Mouse (Mus musculus): ENCODE measurements at regions not wholly inside any gene's neighbourhood (a gene's known extent, or its start where the extent isn't known, plus 50 kb on each side); places are given as distances from the start of the nearest gene placed in this dataset.

DNA sequence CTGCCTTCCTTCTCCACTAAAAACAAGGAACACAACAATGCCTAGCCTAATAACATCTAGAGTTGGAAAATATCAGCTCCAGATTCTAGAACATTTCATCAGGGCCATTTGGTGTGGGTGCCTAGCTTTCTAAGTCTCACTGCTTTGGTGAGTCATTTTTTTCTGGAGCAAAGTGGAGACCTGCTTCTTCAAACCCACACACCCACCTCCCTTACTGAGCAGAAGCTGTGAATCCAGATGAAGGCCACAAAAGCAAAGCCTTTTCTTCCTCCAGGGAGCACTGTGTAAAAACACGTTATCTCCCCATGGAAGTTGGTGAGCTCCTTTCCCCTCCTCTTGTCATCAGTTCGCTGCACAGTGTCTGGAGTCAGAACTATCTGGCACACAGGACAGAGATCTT, 294.1 kb downstream of the Mex3b start:
- DNase-seq (ENCODE audit: low read depth, low spot score), result no peak

- no peak for DNase-seq (ENCODE audit: low read depth, low spot score)
These were observed 295.7 kb downstream of the Mex3b start for GRCm38 (mm10) chr7:83162868-83163267.

- no peak for DNase-seq (ENCODE audit: low read depth, low spot score)
These were observed 312.3 kb downstream of the Mex3b start for GRCm38 (mm10) chr7:83179403-83179802.

DNA sequence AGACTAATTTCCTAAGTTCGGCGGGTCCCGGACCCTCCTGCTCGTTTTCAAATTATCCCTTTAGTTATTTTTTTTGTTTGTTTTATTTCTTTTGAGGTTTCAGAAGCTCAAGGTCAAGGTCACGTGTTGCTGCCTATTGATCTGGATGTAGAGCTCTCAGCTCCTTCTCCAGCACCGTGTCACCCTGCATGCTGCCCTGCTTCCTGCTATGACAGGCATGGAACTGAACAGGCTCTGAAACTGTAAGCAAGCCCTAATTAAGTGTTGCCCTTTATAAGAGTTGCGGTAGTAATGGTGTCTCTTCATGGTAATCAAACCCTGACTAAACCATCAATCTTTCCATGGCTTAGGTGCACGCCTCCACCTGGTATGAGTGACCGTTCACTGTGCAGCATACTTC, 319.2 kb downstream of the Mex3b start:
- no peak for DNase-seq (ENCODE audit: low read depth, low spot score)

DNA sequence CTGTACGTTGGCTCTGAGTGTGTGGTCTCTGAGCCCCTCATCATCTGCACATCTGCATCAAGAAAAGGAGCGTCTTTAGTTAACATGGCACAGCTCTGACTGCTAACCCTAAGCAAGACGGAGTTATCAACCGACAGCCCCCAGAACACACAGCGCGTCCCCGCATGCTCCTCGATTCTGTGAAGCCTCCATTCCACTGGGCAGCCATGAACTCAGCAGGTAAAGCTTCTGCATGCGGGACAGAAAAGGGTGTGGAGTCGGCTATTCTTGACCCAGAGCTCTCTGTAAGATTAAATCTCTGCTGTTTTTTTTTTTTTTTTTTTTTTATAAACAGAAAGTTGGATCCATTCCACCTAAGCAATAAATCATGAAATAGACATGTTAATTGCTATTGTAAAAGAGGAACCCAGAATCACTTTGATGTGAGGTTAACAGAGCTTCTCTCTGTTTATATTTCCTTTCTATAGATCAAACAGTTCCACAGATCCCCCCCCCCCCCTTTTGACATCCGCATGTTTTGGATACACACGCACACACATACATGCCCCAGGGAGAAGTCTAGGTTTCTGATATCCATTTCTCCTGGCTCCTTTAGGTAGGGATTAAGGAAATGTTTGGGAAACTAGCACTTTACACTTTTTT, 328.9 kb downstream of the Mex3b start:
- DNase-seq (ENCODE audit: low read depth, low spot score), result no peak

- no peak for DNase-seq (ENCODE audit: low read depth, low spot score)
These were observed 330.4 kb downstream of the Mex3b start for GRCm38 (mm10) chr7:83197490-83197889.

- DNase-seq (ENCODE audit: low read depth, low spot score), result no peak
These were observed 334.1 kb downstream of the Mex3b start for GRCm38 (mm10) chr7:83201126-83201686.

DNA sequence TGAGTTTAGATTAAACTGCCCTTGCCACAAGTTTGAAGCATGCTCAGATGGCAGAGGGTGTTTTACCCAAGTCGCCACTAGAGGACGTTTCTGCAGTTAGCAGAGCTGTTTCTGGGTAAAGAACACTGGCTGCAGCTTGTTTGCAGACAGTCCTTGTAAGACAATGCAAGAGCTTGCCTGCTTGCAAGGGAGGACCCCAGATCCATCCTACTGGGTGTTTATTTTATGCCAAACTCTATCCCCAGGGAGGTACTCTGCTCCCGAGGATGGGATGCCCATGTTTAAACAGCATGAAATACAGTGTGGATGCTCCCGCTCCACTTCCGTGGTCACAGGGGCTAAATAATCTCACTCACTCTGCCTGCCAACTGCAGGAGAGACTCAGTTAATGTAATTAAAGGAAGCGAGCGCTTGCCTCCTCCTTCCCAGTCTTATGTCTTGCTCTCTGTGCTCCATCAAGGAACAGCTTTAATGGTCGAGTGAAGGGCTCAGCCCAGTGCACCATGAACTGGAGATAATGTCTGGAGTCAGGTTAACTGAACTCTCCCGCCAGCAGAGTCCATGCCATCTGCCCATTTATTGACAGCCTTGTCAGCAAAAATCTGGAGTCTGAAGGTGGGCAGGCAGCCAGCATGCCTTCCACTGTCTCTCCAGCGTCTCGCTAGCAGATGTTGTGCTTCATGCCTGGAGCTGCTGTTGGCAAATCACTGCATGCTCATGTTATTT, 334.8 kb downstream of the Mex3b start:
- peak; percentile 65 for DNase-seq (ENCODE audit: low read depth, low spot score)

- no peak for DNase-seq (ENCODE audit: low read depth, low spot score)
These were observed 336.3 kb downstream of the Mex3b start for GRCm38 (mm10) chr7:83203311-83204012.

- peak; percentile 66 for DNase-seq (ENCODE audit: low read depth, low spot score)
These were observed 336.9 kb downstream of the Mex3b start for GRCm38 (mm10) chr7:83204013-83204365.

- no peak for DNase-seq (ENCODE audit: low read depth, low spot score)
These were observed 337.6 kb downstream of the Mex3b start for GRCm38 (mm10) chr7:83204701-83205100.

- DNase-seq (ENCODE audit: low read depth, low spot score), result no peak
These were observed 339.9 kb downstream of the Mex3b start for GRCm38 (mm10) chr7:83206999-83207398.

DNA sequence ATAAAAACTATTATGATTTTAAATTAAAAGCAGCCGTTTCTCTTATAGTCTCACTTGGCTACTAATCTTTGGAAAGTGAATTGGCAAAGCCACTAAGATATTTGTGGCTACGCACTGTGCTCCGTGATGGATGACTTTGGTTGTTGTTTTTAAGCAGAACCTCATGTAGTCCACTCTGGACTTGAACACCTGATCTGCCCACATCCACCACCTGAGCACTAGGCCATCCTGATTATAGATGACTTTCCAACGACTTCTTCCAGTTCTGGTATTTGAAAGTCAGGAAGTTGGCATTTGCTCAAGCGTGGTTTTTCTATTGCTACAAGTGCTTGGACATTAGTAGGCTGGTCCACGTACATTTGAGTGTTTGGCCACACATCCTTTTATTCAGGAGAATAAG, 344.5 kb downstream of the Mex3b start:
- DNase-seq (ENCODE audit: low read depth, low spot score), result no peak

- DNase-seq (ENCODE audit: low read depth, low spot score), result no peak
These were observed 355.0 kb downstream of the Mex3b start for GRCm38 (mm10) chr7:83222029-83222722.

GRCm38 (mm10) chr7:83227262-83228108, 357.2 kb upstream of the Tmc3 start:
- no peak for DNase-seq (ENCODE audit: low read depth, low spot score)

DNA sequence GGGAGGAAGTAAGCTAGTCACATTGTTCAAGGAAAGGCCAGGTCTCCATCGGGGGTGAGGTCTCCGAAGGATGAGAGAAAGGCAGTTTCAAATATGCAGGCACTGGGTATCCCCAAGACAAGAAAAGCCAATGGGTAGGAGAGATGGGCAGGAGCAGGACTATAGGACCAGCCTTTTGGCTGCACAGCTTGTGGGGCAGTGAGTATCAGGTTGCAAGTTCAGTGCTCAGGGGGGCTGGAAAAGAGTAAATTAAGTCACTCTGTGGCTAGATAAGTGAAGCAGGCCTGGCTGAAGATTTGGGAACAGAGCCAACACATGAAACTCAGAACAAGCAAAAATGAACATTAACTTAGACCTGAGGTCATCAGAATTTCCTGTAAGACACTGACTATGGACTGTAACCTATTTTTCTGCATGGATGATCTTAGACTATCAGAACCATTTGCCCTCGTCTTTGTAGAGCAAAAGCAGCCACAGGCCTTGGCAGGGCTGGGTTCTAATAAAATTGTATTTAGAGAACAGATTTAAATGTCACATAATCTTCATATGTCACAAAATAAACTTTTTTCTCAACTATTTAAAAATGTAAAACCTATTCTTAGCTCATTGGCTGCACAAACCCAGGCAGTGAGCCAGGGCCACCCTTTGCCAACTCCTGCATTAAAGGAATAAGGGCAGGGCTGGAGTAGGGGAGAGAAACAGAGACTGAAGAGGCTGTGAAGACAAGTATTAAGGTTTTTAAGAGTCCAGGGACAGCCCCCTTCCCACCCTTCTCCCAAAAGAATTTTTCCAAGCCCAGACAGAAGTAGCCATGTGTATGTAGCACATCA, 354.0 kb upstream of the Tmc3 start:
- no peak for DNase-seq (ENCODE audit: low read depth, low spot score)

- no peak for DNase-seq (ENCODE audit: low read depth, low spot score)
These were observed 349.1 kb upstream of the Tmc3 start for GRCm38 (mm10) chr7:83235659-83236058.

DNA sequence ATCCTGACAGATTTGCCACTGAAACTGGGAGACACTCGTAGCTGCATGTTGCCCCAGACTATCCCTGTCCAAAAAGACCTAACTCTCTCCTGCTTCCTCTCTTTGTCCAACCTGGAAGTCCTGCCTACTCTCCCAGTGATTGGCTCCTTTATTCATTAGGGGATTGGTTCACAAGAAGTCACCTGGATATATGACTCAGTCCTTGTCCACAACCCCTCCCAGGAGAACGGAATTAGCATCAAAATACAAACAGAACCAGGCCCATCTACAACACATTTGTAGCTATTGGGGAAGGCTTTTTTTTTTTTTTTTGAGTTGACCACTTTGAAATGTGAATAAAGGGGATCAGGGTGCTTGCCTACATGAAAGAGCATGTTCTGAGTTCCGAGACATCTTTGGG, 347.4 kb upstream of the Tmc3 start:
- DNase-seq (ENCODE audit: low read depth, low spot score), result no peak

DNA sequence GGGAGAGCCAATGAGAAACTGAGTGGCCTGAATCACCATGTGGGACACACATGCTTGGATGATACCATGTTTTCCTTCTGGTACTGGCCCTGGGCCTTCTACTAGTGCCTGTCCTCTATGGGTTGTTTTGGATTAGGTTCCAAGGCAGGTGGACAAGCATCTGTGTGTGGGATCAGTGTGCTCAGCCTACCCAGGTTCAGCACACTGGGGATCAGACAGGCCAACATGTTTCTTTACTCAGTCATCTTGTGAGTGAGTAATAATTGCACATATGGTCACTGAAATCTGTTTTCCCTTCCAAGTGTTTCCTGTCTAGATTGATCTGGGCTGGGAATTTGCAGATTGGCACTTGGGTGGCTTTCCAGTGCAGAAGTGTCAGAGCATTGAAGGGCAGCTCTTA, 346.6 kb upstream of the Tmc3 start:
- DNase-seq (ENCODE audit: low read depth, low spot score), result no peak

DNA sequence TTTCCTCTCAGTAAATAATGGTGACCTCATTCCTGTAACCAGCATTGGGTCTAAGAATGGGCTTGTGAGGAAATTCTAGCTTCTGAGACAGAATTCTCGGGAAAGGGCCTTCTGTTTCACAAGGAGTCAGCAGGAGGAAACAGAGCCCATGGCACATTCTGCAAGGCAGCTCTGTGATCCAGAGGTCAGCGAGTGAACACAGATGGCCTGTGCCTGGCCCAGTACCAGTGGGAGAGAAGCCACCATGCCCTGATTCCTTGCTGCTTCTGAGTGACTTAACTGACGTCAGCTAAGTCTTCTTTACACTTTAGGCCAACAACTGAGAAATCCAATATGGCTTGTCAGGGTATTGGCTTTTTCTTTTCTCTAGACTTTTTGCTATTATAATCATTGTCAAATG, 342.5 kb upstream of the Tmc3 start:
- DNase-seq (ENCODE audit: low read depth, low spot score), result no peak

Measured in mesoderm, embryonic 11.5 days (tissue).